Mouse (Mus musculus) heart, adult 8-10 months (tissue): ENCODE data around the gene Car14. TPM values are rescaled to one million over a fixed set of nuclear protein-coding genes. Genes with fewer than 3 reads are reported as not detected.
"Not testable (repeated sequence)": the region's sequence is repeated elsewhere in the genome, so short reads cannot be mapped to it uniquely, and the experiment has no call there.

Experiments
- DNase-seq: peaks from one replicate; pipeline ENCODE4 v3.0.0; 2022; ENCODE audit warnings: low spot score
- total RNA-seq, 4 experiments: library from RNA; stranded (reverse); gene quantifications; 2 replicates each; pipeline ENCODE4 v1.2.4; 2022

Car14 gene
- total RNA-seq, 4 experiments from 2014 or later = 170 to 196 (median 181) TPM

GRCm38 (mm10) chr3:95925087-95925486 is 20.6 kb upstream of the Car14 start:
- no peak for DNase-seq

DNA sequence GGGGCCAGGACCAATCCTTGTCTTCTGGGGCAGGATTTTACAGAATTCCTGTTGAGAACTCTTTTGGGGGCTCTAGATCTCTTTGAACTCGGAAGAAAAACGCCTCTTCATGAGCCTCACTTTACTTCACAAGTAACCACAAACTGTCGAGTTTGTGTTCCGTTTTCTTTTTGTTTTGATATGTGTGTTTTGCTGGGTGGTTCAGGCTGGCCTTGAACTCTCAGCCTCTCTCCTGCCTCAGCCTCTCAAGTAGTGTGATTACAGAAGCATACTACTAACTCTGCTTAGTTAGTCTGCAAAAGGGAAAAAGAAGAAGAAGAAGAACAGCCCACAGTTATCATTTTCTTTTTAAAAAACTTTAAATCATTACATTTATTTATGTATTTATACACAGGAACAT is 19.7 kb upstream of the Car14 start:
- DNase-seq = no peak

GRCm38 (mm10) chr3:95923429-95923828 is 18.9 kb upstream of the Car14 start:
- not testable (repeated sequence) for DNase-seq

DNA sequence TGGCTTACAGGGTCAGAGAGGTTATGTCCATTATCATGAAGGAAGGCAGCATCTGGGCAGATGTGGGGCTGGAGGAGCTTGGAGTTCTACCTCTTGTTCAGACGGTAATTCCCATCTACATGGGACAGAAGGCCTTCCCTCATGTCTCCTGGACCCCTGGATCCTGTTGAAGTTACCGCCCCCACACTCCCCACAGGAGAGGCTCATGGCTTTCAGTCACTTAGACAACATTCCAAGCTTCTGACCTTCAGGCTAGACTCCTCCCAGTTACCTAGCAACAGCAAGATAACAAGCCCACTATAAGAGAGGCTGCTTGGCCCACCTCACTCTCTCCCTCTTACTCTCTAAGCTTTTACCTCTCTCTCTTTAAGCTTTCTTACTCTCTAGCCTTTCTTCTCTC is 16.0 kb upstream of the Car14 start:
- DNase-seq = not testable (repeated sequence)

- DNase-seq = no peak
These were observed 12.3 kb upstream of the Car14 start for GRCm38 (mm10) chr3:95916760-95917159.

- no peak for DNase-seq
These were observed 10.2 kb upstream of the Car14 start for GRCm38 (mm10) chr3:95914706-95915105.

GRCm38 (mm10) chr3:95907613-95908012 is 3.1 kb upstream of the Car14 start:
- DNase-seq = no peak

DNA sequence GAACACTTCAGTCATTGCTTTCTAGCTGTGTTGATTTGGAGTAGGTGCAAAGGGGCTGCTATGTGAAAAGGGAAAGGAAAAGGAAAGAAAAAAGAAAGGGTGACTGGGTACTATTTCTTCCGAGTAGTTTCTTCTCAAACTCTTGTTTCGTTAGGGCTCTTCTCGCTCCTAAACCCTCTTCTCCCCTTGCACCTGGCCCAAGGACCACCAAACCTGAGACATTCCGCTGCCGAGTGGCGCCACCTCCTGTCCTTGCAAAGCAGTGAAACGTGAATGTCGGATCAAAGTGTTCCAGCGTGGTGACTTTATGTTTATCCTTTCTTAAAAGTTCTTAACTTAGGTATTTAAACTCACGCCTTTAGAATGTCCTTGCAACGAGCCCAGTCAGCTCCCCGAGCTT is 2.4 kb upstream of the Car14 start:
- no peak for DNase-seq

GRCm38 (mm10) chr3:95905940-95906492 is 1.5 kb upstream of the Car14 start:
- no peak for DNase-seq

GRCm38 (mm10) chr3:95905146-95905939 is 852 bp upstream of the Car14 start:
- DNase-seq = no peak

GRCm38 (mm10) chr3:95903753-95904502 is 563 bp downstream of the Car14 start:
- no peak for DNase-seq

- DNase-seq = no peak
These were observed 1.8 kb downstream of the Car14 start for GRCm38 (mm10) chr3:95902643-95903042.

GRCm38 (mm10) chr3:95902373-95902625 is 2.2 kb downstream of the Car14 start:
- no peak for DNase-seq

DNA sequence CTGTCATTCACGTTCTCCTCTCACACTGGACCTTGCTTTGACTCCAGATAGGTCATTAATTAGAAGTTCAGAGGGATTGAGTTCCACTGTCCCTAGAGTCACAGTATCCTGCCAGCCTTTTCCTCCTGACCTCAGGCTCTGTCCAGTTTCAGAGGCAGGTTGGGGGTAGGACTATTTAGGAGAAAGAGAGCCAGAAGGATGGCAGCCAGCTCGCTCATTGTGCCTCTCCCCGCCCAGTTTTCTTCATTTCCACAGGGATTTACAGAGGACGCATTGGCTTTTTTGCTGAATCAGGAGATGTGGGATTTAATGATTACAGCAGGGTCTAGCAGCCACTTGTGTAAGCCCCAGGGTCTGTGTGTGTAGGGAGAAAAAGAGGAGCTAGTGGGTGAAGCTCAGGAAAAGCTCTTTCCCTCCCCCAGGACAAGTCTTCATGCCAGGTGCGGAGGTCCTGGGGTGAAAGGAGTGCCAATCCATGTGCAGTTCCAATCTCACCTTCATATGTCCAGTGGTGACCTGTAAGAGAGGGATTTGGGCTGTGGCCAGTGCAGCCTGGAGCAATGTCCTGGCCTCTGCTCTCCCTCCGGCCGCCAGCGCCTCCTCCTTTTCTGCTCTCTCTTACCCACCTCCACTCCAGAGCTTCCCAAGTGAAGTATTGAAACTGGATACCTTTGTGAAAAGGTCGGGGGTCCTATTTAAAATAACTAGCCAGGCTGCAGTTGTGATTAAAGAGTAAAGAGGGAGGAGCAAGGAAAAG is 2.7 kb downstream of the Car14 start:
- DNase-seq = no peak

GRCm38 (mm10) chr3:95899800-95900524 is 4.5 kb downstream of the Car14 start:
- DNase-seq = no peak

GRCm38 (mm10) chr3:95895501-95895900 is 9.0 kb downstream of the Car14 start:
- not testable (repeated sequence) for DNase-seq

DNA sequence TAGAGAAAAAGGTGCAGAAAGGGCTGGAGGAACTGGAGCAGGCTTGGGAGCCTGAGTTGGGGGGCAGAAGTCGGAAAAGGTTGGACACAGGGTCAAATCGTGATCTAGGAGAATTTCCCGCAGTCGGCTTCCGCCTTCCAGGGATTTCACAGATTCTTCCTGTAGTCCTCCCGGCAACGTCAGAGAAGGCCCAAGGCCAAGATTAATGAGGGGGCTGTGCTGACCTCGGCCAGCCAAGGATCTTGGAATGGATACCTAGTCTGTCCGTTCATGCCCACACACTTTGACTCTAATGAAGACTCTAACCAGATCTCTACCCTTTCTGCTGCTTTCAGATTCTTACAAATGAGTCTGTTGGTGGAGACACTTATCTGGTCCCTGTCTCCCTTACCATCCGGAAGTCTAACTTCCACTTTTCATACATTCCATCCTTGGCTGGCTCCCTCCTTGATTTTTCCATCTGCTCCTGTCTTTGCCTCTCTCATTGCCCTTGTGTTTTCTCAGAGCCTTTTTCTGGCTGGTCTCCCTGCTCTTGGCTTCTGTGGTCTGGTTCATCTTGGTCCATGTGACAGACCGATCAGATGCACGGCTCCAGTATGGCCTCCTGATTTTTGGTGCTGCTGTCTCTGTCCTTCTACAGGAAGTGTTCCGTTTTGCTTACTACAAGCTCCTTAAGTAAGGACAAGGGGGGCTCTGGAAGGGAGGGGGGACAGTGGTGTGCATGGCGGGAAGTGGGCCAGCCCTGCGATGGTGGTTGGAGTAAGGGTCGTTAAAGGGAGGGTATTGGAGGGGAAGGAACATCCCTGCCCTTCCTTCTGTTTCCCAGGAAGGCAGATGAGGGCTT is 10.0 kb downstream of the Car14 start:
- DNase-seq = peak; percentile 67

DNA sequence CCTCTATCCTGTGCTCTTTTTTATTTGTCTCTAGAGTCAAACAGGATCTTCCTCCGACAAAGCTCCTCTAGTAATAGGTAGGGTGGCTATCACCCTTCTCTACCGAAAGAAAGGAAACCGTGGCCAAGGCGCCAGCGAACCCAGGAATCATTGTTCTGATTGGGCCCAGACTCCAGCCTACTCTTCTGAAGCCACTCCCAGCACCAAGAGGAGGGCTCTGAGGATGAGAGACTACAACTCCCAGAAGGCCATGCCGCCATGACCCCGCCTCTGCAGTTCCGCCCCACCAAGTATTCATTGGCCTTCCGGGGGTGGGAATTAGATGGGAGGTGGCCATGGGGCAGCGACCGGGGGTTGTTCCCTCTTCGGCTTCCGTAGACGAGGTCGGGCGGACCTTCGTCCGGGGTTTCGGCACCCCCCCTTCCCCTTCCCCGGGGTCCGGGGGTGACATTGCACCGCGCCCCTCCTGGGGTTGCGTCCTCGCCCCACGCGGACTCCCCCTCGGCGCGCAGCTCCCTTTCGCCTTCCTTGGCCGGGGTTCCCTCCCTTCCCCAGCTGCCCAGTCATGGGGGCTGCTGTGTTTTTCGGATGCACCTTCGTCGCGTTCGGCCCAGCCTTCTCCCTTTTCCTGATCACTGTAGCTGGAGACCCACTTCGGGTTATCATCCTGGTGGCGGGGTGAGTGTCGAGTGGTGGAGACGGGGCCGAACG is 10.7 kb downstream of the Car14 start, which contains the start of gene Aph1a:
Aph1a (plus strand) TSS at position 364 of the 711 bp plus-strand sequence.
- DNase-seq = peak; percentile 99

DNA sequence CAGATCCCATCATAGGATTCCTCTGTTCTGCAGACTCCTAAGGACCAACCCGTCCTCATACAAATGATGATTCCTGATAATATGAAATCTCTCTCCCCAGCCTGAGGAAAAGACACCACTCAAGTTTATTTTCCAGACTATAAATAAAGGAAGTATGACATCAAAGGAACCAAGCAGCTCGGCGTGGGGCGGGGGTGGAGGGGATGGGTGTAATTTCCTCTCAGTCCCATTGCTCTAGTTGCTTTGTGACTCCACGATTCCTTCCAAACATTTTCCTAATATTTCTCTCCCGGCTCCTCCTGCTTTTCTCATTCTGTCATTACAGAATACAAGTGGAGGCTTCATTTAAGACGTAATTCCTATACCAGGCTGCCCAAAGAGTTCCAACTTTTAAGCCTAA is 11.4 kb downstream of the Car14 start:
- no peak for DNase-seq
